Mouse (Mus musculus): Measurements from ENCODE around the gene Cdc27. TPM values are rescaled to one million over a fixed set of nuclear protein-coding genes. Genes with fewer than 3 reads are reported as not detected.
"Not testable (repeated sequence)": the region's sequence is repeated elsewhere in the genome, so short reads cannot be mapped to it uniquely, and the experiment has no call there.

Gene Cdc27
- polyA plus RNA-seq, 1 experiment = 10.6 TPM

- 71% methylated on average over 2 of the region's 2 CpGs for WGBS
- H3K36me3 ChIP-seq (ENCODE audit: control insufficient read depth, insufficient read depth, low read length) = no peaks in the 10 kb centered on the region
- no peak overlapping the region for H3K4me3 ChIP-seq (ENCODE audit: control insufficient read depth, insufficient read depth, low read length)
- DNase-seq = no peak
- peaks cover 5% of the 10 kb centered on the region for H3K4me1 ChIP-seq (replicated peaks; ENCODE audit: control insufficient read depth, insufficient read depth, low read length)
- peaks cover 2% of the 10 kb centered on the region; the same call in 1 of the 2 replicates for H3K27me3 ChIP-seq (ENCODE audit: control insufficient read depth, insufficient read depth, low read length)
- no peak overlapping the region for H3K27ac ChIP-seq (ENCODE audit: control insufficient read depth, insufficient read depth, low read length)
- TF ChIP-seq POLR2A (IDR thresholded peaks at IDR 0.05; ENCODE audit: control insufficient read depth, extremely low read depth, insufficient read depth, low read length, poor library complexity) (no peak), CTCF (IDR thresholded peaks at IDR 0.05; ENCODE audit: borderline replicate concordance, control insufficient read depth, extremely low read depth, insufficient read depth, low read length, poor library complexity) (no peak)
These were observed 22.1 kb upstream of the Cdc27 start for GRCm38 (mm10) chr11:104572566-104572965.

- no peak for DNase-seq
- no peaks in the 10 kb centered on the region for H3K36me3 ChIP-seq (ENCODE audit: control insufficient read depth, insufficient read depth, low read length)
- TF ChIP-seq POLR2A (IDR thresholded peaks at IDR 0.05; ENCODE audit: control insufficient read depth, extremely low read depth, insufficient read depth, low read length, poor library complexity) = no peak
- 93% methylated on average over 7 of the region's 7 CpGs for WGBS
- H3K4me1 ChIP-seq (replicated peaks; ENCODE audit: control insufficient read depth, insufficient read depth, low read length) = peaks cover 5% of the 10 kb centered on the region
- H3K27ac ChIP-seq (ENCODE audit: control insufficient read depth, insufficient read depth, low read length) = no peak overlapping the region
- H3K27me3 ChIP-seq (ENCODE audit: control insufficient read depth, insufficient read depth, low read length) = peaks cover 2% of the 10 kb centered on the region; the same call in 1 of the 2 replicates
- no peak overlapping the region for H3K4me3 ChIP-seq (ENCODE audit: control insufficient read depth, insufficient read depth, low read length)
These were observed 21.7 kb upstream of the Cdc27 start for GRCm38 (mm10) chr11:104572091-104572490.

GRCm38 (mm10) chr11:104571373-104571772 is 21.0 kb upstream of the Cdc27 start:
- not testable (repeated sequence) for H3K4me3 ChIP-seq (ENCODE audit: control insufficient read depth, insufficient read depth, low read length); DNase-seq; H3K27ac ChIP-seq (ENCODE audit: control insufficient read depth, insufficient read depth, low read length); H3K27me3 ChIP-seq (ENCODE audit: control insufficient read depth, insufficient read depth, low read length); H3K36me3 ChIP-seq (ENCODE audit: control insufficient read depth, insufficient read depth, low read length); H3K4me1 ChIP-seq (replicated peaks; ENCODE audit: control insufficient read depth, insufficient read depth, low read length)
- WGBS = 2% methylated on average over 28 of the region's 28 CpGs

- not testable (repeated sequence) for H3K27ac ChIP-seq (ENCODE audit: control insufficient read depth, insufficient read depth, low read length); H3K36me3 ChIP-seq (ENCODE audit: control insufficient read depth, insufficient read depth, low read length); DNase-seq; H3K4me3 ChIP-seq (ENCODE audit: control insufficient read depth, insufficient read depth, low read length); H3K27me3 ChIP-seq (ENCODE audit: control insufficient read depth, insufficient read depth, low read length); H3K4me1 ChIP-seq (replicated peaks; ENCODE audit: control insufficient read depth, insufficient read depth, low read length)
- 69% methylated on average over 8 of the region's 8 CpGs for WGBS
These were observed 20.1 kb upstream of the Cdc27 start for GRCm38 (mm10) chr11:104570515-104570914.

DNA sequence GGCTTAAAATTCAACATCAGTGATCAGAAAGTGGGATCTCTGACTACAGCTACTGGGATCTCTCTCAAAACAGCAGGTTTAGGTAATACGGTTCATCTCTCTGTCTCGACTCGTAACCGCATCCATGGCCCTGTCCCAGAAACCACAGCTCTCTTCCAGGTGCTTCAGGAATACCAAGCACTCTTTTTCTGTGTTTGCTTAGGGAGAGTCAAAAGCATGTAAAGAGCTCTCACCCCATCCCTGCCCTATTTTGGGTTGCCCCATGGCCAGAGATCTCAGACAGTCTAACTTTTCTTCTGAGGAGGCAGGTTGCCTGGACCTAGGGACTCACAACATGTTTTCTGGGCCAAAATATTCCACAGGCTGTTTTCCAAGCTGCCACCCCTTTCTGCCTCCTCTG is 17.9 kb upstream of the Cdc27 start:
- H3K27me3 ChIP-seq (ENCODE audit: control insufficient read depth, insufficient read depth, low read length) = peaks cover 2% of the 10 kb centered on the region; the same call in 1 of the 2 replicates
- no peak for DNase-seq
- no peak overlapping the region for H3K27ac ChIP-seq (ENCODE audit: control insufficient read depth, insufficient read depth, low read length)
- no peaks in the 10 kb centered on the region for H3K36me3 ChIP-seq (ENCODE audit: control insufficient read depth, insufficient read depth, low read length)
- TF ChIP-seq CTCF (IDR thresholded peaks at IDR 0.05; ENCODE audit: borderline replicate concordance, control insufficient read depth, extremely low read depth, insufficient read depth, low read length, poor library complexity) (no peak), POLR2A (IDR thresholded peaks at IDR 0.05; ENCODE audit: control insufficient read depth, extremely low read depth, insufficient read depth, low read length, poor library complexity) (no peak)
- WGBS = 96% methylated on average over 4 of the region's 4 CpGs
- no peak overlapping the region for H3K4me3 ChIP-seq (ENCODE audit: control insufficient read depth, insufficient read depth, low read length)
- peaks cover 5% of the 10 kb centered on the region for H3K4me1 ChIP-seq (replicated peaks; ENCODE audit: control insufficient read depth, insufficient read depth, low read length)

GRCm38 (mm10) chr11:104567736-104568135 is 17.3 kb upstream of the Cdc27 start:
- no peak for DNase-seq
- WGBS = 96% methylated on average over 9 of the region's 9 CpGs
- Histone ChIP-seq H3K4me1 (replicated peaks; ENCODE audit: control insufficient read depth, insufficient read depth, low read length) (peaks cover 5% of the 10 kb centered on the region), H3K4me3 (ENCODE audit: control insufficient read depth, insufficient read depth, low read length) (no peak overlapping the region), H3K36me3 (ENCODE audit: control insufficient read depth, insufficient read depth, low read length) (no peaks in the 10 kb centered on the region), H3K27ac (ENCODE audit: control insufficient read depth, insufficient read depth, low read length) (no peak overlapping the region), H3K27me3 (ENCODE audit: control insufficient read depth, insufficient read depth, low read length) (peaks cover 2% of the 10 kb centered on the region; the same call in 1 of the 2 replicates)
- TF ChIP-seq POLR2A (IDR thresholded peaks at IDR 0.05; ENCODE audit: control insufficient read depth, extremely low read depth, insufficient read depth, low read length, poor library complexity) (no peak), CTCF (IDR thresholded peaks at IDR 0.05; ENCODE audit: borderline replicate concordance, control insufficient read depth, extremely low read depth, insufficient read depth, low read length, poor library complexity) (no peak)

DNA sequence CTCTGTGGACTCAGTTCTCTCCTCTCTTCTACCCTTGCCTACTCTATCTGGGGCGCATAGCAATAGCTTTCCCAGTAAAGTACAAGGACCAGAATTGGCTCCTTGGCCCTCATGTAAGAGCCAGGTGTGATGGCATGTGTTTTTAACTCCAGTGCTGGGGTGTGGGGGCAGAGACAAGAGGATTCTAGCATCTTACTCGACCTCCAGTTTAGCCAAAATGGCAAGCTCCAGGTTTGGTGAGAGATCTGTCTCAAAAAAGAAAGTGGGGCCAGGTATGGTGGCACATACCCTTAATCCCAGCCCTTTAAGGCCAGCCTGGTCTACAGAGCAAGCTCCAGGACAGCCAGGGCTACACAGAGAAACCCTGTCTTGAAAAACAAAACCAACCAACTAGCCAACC is 16.4 kb upstream of the Cdc27 start:
- TF ChIP-seq CTCF (IDR thresholded peaks at IDR 0.05; ENCODE audit: borderline replicate concordance, control insufficient read depth, extremely low read depth, insufficient read depth, low read length, poor library complexity) = no peak
- no peak for TF ChIP-seq POLR2A (IDR thresholded peaks at IDR 0.05; ENCODE audit: control insufficient read depth, extremely low read depth, insufficient read depth, low read length, poor library complexity)
- no peaks in the 10 kb centered on the region for H3K36me3 ChIP-seq (ENCODE audit: control insufficient read depth, insufficient read depth, low read length)
- H3K4me1 ChIP-seq (replicated peaks; ENCODE audit: control insufficient read depth, insufficient read depth, low read length) = peaks cover 5% of the 10 kb centered on the region
- H3K27ac ChIP-seq (ENCODE audit: control insufficient read depth, insufficient read depth, low read length) = no peak overlapping the region
- DNase-seq = no peak
- H3K27me3 ChIP-seq (ENCODE audit: control insufficient read depth, insufficient read depth, low read length) = peaks cover 2% of the 10 kb centered on the region; the same call in 1 of the 2 replicates
- no peak overlapping the region for H3K4me3 ChIP-seq (ENCODE audit: control insufficient read depth, insufficient read depth, low read length)
- 82% methylated on average over 2 of the region's 2 CpGs for WGBS

Measured in thymus, adult 2 months (tissue).